Mouse (Mus musculus) forebrain, embryonic 16.5 days (tissue): ENCODE results near the gene B4galt5. TPM values are rescaled to one million over a fixed set of nuclear protein-coding genes. Genes with fewer than 3 reads are reported as not detected.

Experiments used
- ATAC-seq: fragments of 200-750 bp; cut with Nextera tagmentation; 2 replicates; pipeline ENCODE4 v1.8.0; 2017; ENCODE audit warnings: mild to moderate bottlenecking, moderate library complexity
- H3K27ac ChIP-seq: fragments of 300-500 bp; sonication (generic); 2 replicates; pipeline ENCODE4 v1.5.1; 2014; ENCODE audit warnings: low read length, control low read depth
- H3K27me3 ChIP-seq: fragments of 300-500 bp; sonication (generic); replicated peaks from 2 replicates; pipeline ENCODE4 v1.6.1; 2014; ENCODE audit warnings: low read length; ENCODE audit not compliant: control insufficient read depth, insufficient read depth
- H3K36me3 ChIP-seq: fragments of 300-500 bp; sonication (generic); 2 replicates; pipeline ENCODE4 v1.6.1; 2014; ENCODE audit not compliant: control insufficient read depth, insufficient read depth
- H3K4me1 ChIP-seq: fragments of 300-500 bp; sonication (generic); replicated peaks from 2 replicates; pipeline ENCODE4 v1.6.1; 2014; ENCODE audit warnings: low read length; ENCODE audit not compliant: control insufficient read depth, insufficient read depth
- H3K4me2 ChIP-seq: fragments of 300-500 bp; sonication (generic); 2 replicates; pipeline ENCODE4 v1.6.1; 2014; ENCODE audit warnings: mild to moderate bottlenecking, low read length, control low read depth
- H3K4me3 ChIP-seq: fragments of 300-500 bp; sonication (generic); replicated peaks from 2 replicates; pipeline ENCODE4 v1.5.1; 2014; ENCODE audit warnings: mild to moderate bottlenecking, low read length, control low read depth
- H3K9ac ChIP-seq: fragments of 300-500 bp; sonication (generic); replicated peaks from 2 replicates; pipeline ENCODE4 v1.6.1; 2014; ENCODE audit warnings: low read depth, low read length, control low read depth
- H3K9me3 ChIP-seq: fragments of 300-500 bp; sonication (generic); 2 replicates; pipeline ENCODE4 v1.6.1; 2016; ENCODE audit warnings: low read length; ENCODE audit not compliant: control insufficient read depth
- WGBS: fragments of 180-500 bp; shearing (Covaris S2); extraction: QIAGEN DNeasy Blood & Tissue Kit; methylation state at CpG from one replicate; pipeline ENCODE4 v1.1.7; 2014; 5-methylcytosine and 5-hydroxymethylcytosine counted together
- polyA plus RNA-seq: library from polyadenylated mRNA; unstranded; fragments of >200 nt; fragmentation: Nextera tagmentation; extraction: Ambion mirVana; gene quantifications from 2 replicates; pipeline ENCODE4 v1.2.1, GENCODE M21; 2015

The B4galt5 gene
- polyA plus RNA-seq, 1 experiment from 2014 or later: 12.5 TPM

GRCm38 (mm10) chr2:167350126-167350650 is 1.2 kb upstream of the B4galt5 start:
- no peak for ATAC-seq
- H3K36me3 ChIP-seq: no peaks in the 10 kb centered on the region
- H3K27me3 ChIP-seq: no peaks in the 10 kb centered on the region
- WGBS: 59% methylated on average over 8 of the region's 8 CpGs
- H3K9ac ChIP-seq: peak overlapping the region; percentile 68; the same call in 1 of the 2 replicates
- H3K27ac ChIP-seq: no peak overlapping the region
- H3K9me3 ChIP-seq: no peaks in the 10 kb centered on the region
- H3K4me2 ChIP-seq: peak overlapping the region; percentile 84
- H3K4me1 ChIP-seq: peaks cover 26% of the 10 kb centered on the region
- H3K4me3 ChIP-seq: peak overlapping the region; percentile 70

- peak overlapping the region; percentile 84 for H3K4me2 ChIP-seq
- H3K9me3 ChIP-seq: no peaks in the 10 kb centered on the region
- H3K4me1 ChIP-seq: peaks cover 26% of the 10 kb centered on the region
- peak overlapping the region; percentile 70 for H3K4me3 ChIP-seq
- ATAC-seq: peak; percentile 96
- H3K36me3 ChIP-seq: no peaks in the 10 kb centered on the region
- H3K9ac ChIP-seq: peak overlapping the region; percentile 75
- under 1% methylated on average over 42 of the region's 50 CpGs for WGBS
- H3K27ac ChIP-seq: peak overlapping the region; percentile 59; the same call in 1 of the 2 replicates
- no peaks in the 10 kb centered on the region for H3K27me3 ChIP-seq
Observed at GRCm38 (mm10) chr2:167349283-167349936, 427 bp upstream of the B4galt5 start.

DNA sequence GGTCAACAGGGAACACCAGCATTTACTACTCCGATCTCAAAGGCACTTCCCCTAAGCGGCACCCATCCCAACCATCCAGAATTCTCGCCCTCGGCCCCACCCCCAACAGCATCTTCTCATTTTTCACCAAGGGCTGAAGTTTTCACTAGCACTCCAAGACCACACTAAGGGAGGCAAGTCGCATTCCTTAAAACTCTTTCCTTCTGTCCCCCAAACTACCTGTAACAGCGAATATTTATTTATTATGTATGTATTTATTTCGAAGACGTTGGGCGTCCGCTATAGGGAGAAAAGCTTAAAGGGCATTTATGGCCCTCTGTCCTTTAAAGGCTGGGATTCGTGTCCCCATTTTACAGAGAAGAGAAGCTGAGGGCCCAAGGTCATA is 1.0 kb downstream of the B4galt5 start:
- H3K9me3 ChIP-seq: no peaks in the 10 kb centered on the region
- peak overlapping the region; percentile 75 for H3K9ac ChIP-seq
- WGBS: 11% methylated on average over 11 of the region's 11 CpGs
- ATAC-seq: no peak
- H3K4me1 ChIP-seq: peaks cover 26% of the 10 kb centered on the region
- H3K4me3 ChIP-seq: peak overlapping the region; percentile 70
- no peaks in the 10 kb centered on the region for H3K36me3 ChIP-seq
- no peaks in the 10 kb centered on the region for H3K27me3 ChIP-seq
- peak overlapping the region; percentile 84 for H3K4me2 ChIP-seq
- H3K27ac ChIP-seq: no peak overlapping the region

GRCm38 (mm10) chr2:167347361-167347760 is 1.6 kb downstream of the B4galt5 start:
- 47% methylated on average over 4 of the region's 4 CpGs for WGBS

DNA sequence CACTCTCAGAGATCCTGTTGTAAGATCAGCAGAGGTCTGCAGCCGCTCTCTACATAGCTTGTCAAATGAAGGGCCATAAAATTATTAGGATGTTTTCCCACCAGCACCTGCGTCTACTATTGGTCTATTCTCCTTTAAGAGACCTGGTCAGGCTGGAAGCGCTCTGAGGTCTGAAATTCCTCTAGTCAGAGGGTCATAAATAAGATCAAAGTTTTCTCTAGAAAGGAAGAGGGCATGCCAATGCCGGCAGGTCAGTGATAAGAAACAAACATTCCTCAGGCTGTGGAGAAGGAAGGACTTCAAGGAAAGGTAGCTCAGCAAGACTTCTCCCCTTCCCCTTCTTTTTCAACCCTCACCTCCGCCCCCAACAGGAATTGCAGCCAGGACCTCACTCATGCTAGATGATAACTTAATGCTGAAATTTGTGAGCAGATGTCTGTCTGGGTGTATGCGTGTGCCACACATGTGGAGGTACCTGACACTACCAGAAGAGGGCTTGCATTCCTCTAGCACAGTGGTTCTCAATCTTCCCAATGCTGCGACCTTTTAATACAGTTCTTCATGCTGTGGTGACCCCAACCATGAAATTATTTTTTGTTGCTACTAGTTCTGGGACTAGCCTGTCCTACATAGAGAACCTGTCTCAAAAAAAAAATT is 3.3 kb downstream of the B4galt5 start:
- H3K36me3 ChIP-seq: no peaks in the 10 kb centered on the region
- no peak overlapping the region for H3K4me3 ChIP-seq
- H3K27me3 ChIP-seq: no peaks in the 10 kb centered on the region
- no peak overlapping the region for H3K27ac ChIP-seq
- H3K9ac ChIP-seq: no peak overlapping the region
- H3K4me1 ChIP-seq: peaks cover 25% of the 10 kb centered on the region
- 90% methylated on average over 7 of the region's 7 CpGs for WGBS
- H3K9me3 ChIP-seq: no peaks in the 10 kb centered on the region
- no peak overlapping the region for H3K4me2 ChIP-seq
- no peak for ATAC-seq

More at GRCm38 (mm10) chr2:167347361-167347760, 1.6 kb downstream of the B4galt5 start:
- Histone ChIP-seq H3K27ac (no peak overlapping the region), H3K36me3 (no peaks in the 10 kb centered on the region), H3K4me3 (no peak overlapping the region; the same call in 1 of the 2 replicates), H3K9ac (no peak overlapping the region), H3K27me3 (no peaks in the 10 kb centered on the region), H3K4me2 (peak overlapping the region; percentile 84), H3K9me3 (no peaks in the 10 kb centered on the region), H3K4me1 (peaks cover 25% of the 10 kb centered on the region)
- ATAC-seq: no peak

GRCm38 (mm10) chr2:167344871-167345507 is 4.0 kb downstream of the B4galt5 start:
- Histone ChIP-seq H3K36me3 (no peaks in the 10 kb centered on the region), H3K4me2 (no peak overlapping the region), H3K9me3 (no peaks in the 10 kb centered on the region), H3K27me3 (no peaks in the 10 kb centered on the region), H3K9ac (no peak overlapping the region), H3K4me3 (no peak overlapping the region), H3K4me1 (peaks cover 22% of the 10 kb centered on the region), H3K27ac (no peak overlapping the region)
- WGBS: 79% methylated on average over 5 of the region's 5 CpGs
- ATAC-seq: no peak

DNA sequence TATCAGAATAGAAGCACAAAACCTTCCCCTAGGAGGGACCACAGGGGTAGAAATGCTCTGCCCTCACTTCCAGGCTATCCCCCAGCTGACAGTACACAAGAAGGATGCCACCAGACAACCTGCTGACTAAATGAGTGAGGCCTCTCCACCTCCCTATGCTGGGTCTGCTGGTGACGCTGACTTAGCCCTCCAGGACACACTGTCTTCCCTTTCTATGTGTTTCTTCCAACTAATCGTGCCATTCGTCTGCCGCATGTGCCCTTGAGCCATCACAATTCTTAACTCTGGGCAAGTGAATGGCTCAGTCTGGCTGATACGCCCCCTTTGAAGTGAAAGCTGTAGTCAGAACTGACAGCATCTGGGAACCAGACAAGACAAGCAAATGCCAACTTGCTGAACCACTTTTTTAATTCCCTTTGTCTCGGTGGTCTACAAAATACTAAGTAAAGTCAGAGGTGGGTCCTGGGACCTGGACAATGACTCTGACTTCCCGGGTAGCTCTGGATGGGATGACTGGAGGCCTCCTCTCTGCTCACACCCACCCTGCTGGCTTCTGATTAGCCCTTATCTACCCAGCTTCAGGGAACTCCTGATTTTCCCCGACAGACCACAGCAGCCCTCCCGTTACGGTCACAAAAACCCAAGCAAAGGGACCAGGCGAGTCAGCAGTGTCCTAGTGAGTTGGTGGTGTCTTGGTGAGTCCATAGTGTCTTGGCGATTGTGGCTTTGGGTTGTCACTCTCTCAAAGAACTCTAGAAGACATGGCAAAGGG is 5.4 kb downstream of the B4galt5 start:
- H3K4me3 ChIP-seq: no peak overlapping the region
- H3K4me2 ChIP-seq: no peak overlapping the region
- no peaks in the 10 kb centered on the region for H3K27me3 ChIP-seq
- 70% methylated on average over 12 of the region's 12 CpGs for WGBS
- H3K9ac ChIP-seq: no peak overlapping the region
- peaks cover 17% of the 10 kb centered on the region for H3K4me1 ChIP-seq
- no peaks in the 10 kb centered on the region for H3K9me3 ChIP-seq
- no peaks in the 10 kb centered on the region for H3K36me3 ChIP-seq
- H3K27ac ChIP-seq: no peak overlapping the region
- no peak for ATAC-seq

DNA sequence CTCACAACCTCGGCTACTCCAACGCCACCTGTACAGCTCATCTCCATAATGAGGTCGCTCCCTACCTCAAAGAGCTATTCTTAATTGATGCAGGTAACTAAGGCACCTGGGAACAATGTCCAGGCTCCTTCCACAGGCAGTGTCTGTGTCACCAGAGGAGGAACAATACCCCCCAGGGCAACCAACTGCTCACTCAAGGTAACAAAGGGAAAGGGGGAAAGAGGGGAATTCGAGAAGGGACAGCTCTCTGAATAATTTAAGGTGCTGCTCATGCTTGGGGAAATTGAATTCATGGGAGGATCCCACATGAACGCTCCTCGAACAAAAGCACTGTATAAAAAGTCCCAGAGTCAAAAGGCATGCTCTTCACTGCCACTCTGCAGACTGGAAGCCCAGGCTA is 6.1 kb downstream of the B4galt5 start:
- no peak overlapping the region for H3K4me3 ChIP-seq
- no peak overlapping the region for H3K27ac ChIP-seq
- H3K4me2 ChIP-seq: no peak overlapping the region
- ATAC-seq: no peak
- H3K9ac ChIP-seq: no peak overlapping the region
- WGBS: 57% methylated on average over 6 of the region's 6 CpGs
- no peaks in the 10 kb centered on the region for H3K36me3 ChIP-seq
- H3K4me1 ChIP-seq: peaks cover 12% of the 10 kb centered on the region
- H3K9me3 ChIP-seq: no peaks in the 10 kb centered on the region
- no peaks in the 10 kb centered on the region for H3K27me3 ChIP-seq

DNA sequence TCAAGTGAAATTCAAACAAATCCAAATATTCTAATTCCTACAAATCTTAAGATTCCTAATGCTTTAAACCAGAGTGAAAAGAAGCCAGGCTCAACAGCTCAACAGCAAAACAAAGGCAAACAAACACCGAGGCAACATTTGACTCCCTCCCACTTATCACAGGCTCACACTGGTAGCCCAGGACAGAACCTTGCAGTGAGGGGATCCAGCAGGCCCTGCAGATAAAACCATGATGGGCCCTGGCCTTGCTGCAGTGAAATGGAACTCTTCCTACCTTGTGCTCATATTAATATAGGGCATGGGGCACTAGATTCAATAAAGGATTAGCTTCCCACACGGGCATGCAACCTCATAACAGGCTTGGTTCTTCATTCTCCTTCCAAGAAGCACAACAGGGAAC is 11.4 kb downstream of the B4galt5 start:
- no peak for ATAC-seq
- Histone ChIP-seq H3K4me2 (no peak overlapping the region), H3K4me3 (no peak overlapping the region), H3K4me1 (peaks cover 14% of the 10 kb centered on the region), H3K9ac (no peak overlapping the region), H3K27me3 (no peaks in the 10 kb centered on the region), H3K9me3 (no peaks in the 10 kb centered on the region), H3K36me3 (no peaks in the 10 kb centered on the region), H3K27ac (no peak overlapping the region)
- WGBS: 66% methylated on average over 2 of the region's 2 CpGs
